Mouse (Mus musculus): ENCODE data around the gene Gjd3. TPM values are rescaled to one million over a fixed set of nuclear protein-coding genes. Genes with fewer than 3 reads are reported as not detected.

The Gjd3 gene
- polyA plus RNA-seq, 1 experiment from 2014 or later, result 2.2 TPM

- Histone ChIP-seq H3K4me2 (ENCODE audit: low read depth, low read length) (peak overlapping the region; percentile 99; the same call in 1 of the 2 replicates), H3K4me3 (ENCODE audit: low read depth, low read length) (no peak overlapping the region), H3K27me3 (ENCODE audit: control insufficient read depth, insufficient read depth, low read length) (no peaks in the 10 kb centered on the region), H3K36me3 (ENCODE audit: control insufficient read depth, insufficient read depth, low read length) (peaks cover 4% of the 10 kb centered on the region), H3K27ac (ENCODE audit: low read depth, low read length) (peak overlapping the region; percentile 84), H3K9me3 (ENCODE audit: control insufficient read depth, low read length) (no peaks in the 10 kb centered on the region), H3K9ac (replicated peaks; ENCODE audit: low read depth, low read length) (peak overlapping the region; percentile 32; the same call in 1 of the 2 replicates), H3K4me1 (ENCODE audit: control insufficient read depth, insufficient read depth, low read length) (peaks cover 99% of the 10 kb centered on the region)
- 20% methylated on average over 6 of the region's 9 CpGs for WGBS
- ATAC-seq (ENCODE audit: low read depth), result 0 out of 2 replicates have a peak, but pooled peaks have one; percentile 16
Observed at GRCm38 (mm10) chr11:98966499-98967141, 16.2 kb downstream of the Gjd3 start.

- Histone ChIP-seq H3K27me3 (ENCODE audit: control insufficient read depth, insufficient read depth, low read length) (no peaks in the 10 kb centered on the region), H3K4me2 (ENCODE audit: low read depth, low read length) (peak overlapping the region; percentile 99), H3K36me3 (ENCODE audit: control insufficient read depth, insufficient read depth, low read length) (no peaks in the 10 kb centered on the region), H3K27ac (ENCODE audit: low read depth, low read length) (peak overlapping the region; percentile 84), H3K9me3 (ENCODE audit: control insufficient read depth, low read length) (no peaks in the 10 kb centered on the region), H3K4me3 (ENCODE audit: low read depth, low read length) (peak overlapping the region; percentile 5; the same call in 1 of the 2 replicates), H3K4me1 (ENCODE audit: control insufficient read depth, insufficient read depth, low read length) (peaks cover 90% of the 10 kb centered on the region), H3K9ac (replicated peaks; ENCODE audit: low read depth, low read length) (peak overlapping the region; percentile 53)
- no peak for ATAC-seq (ENCODE audit: low read depth)
- 2% methylated on average over 11 of the region's 11 CpGs for WGBS
Observed at GRCm38 (mm10) chr11:98965416-98966077, 17.3 kb downstream of the Gjd3 start.

GRCm38 (mm10) chr11:98964616-98965415 lies 18.0 kb downstream of the Gjd3 start:
- 7% methylated on average over 15 of the region's 15 CpGs for WGBS

GRCm38 (mm10) chr11:98964201-98964615 lies 18.6 kb downstream of the Gjd3 start:
- no peak for ATAC-seq (ENCODE audit: low read depth)
- no peaks in the 10 kb centered on the region for H3K27me3 ChIP-seq (ENCODE audit: control insufficient read depth, insufficient read depth, low read length)
- H3K4me1 ChIP-seq (ENCODE audit: control insufficient read depth, insufficient read depth, low read length), result peaks cover 83% of the 10 kb centered on the region
- H3K4me3 ChIP-seq (ENCODE audit: low read depth, low read length), result peak overlapping the region; percentile 72
- peak overlapping the region; percentile 53; the same call in 1 of the 2 replicates for H3K9ac ChIP-seq (replicated peaks; ENCODE audit: low read depth, low read length)
- peak overlapping the region; percentile 99 for H3K4me2 ChIP-seq (ENCODE audit: low read depth, low read length)
- no peaks in the 10 kb centered on the region for H3K9me3 ChIP-seq (ENCODE audit: control insufficient read depth, low read length)
- no peaks in the 10 kb centered on the region for H3K36me3 ChIP-seq (ENCODE audit: control insufficient read depth, insufficient read depth, low read length)
- peak overlapping the region; percentile 84 for H3K27ac ChIP-seq (ENCODE audit: low read depth, low read length)
- WGBS, result 4% methylated on average over 6 of the region's 6 CpGs

More at GRCm38 (mm10) chr11:98964616-98965415, 18.0 kb downstream of the Gjd3 start:
- H3K27ac ChIP-seq (ENCODE audit: low read depth, low read length), result peak overlapping the region; percentile 84
- peaks cover 86% of the 10 kb centered on the region for H3K4me1 ChIP-seq (ENCODE audit: control insufficient read depth, insufficient read depth, low read length)
- H3K9ac ChIP-seq (replicated peaks; ENCODE audit: low read depth, low read length), result peak overlapping the region; percentile 53
- H3K4me3 ChIP-seq (ENCODE audit: low read depth, low read length), result peak overlapping the region; percentile 72
- ATAC-seq (ENCODE audit: low read depth), result no peak
- no peaks in the 10 kb centered on the region for H3K9me3 ChIP-seq (ENCODE audit: control insufficient read depth, low read length)
- peak overlapping the region; percentile 99 for H3K4me2 ChIP-seq (ENCODE audit: low read depth, low read length)
- H3K36me3 ChIP-seq (ENCODE audit: control insufficient read depth, insufficient read depth, low read length), result no peaks in the 10 kb centered on the region
- no peaks in the 10 kb centered on the region for H3K27me3 ChIP-seq (ENCODE audit: control insufficient read depth, insufficient read depth, low read length)

GRCm38 (mm10) chr11:98963191-98964021 lies 19.4 kb downstream of the Gjd3 start:
- ATAC-seq (ENCODE audit: low read depth), result peak; percentile 55
- Histone ChIP-seq H3K27me3 (ENCODE audit: control insufficient read depth, insufficient read depth, low read length) (no peaks in the 10 kb centered on the region), H3K4me3 (ENCODE audit: low read depth, low read length) (peak overlapping the region; percentile 72), H3K4me2 (ENCODE audit: low read depth, low read length) (peak overlapping the region; percentile 99), H3K36me3 (ENCODE audit: control insufficient read depth, insufficient read depth, low read length) (no peaks in the 10 kb centered on the region), H3K9me3 (ENCODE audit: control insufficient read depth, low read length) (no peaks in the 10 kb centered on the region), H3K4me1 (ENCODE audit: control insufficient read depth, insufficient read depth, low read length) (peaks cover 75% of the 10 kb centered on the region), H3K27ac (ENCODE audit: low read depth, low read length) (peak overlapping the region; percentile 84), H3K9ac (replicated peaks; ENCODE audit: low read depth, low read length) (peak overlapping the region; percentile 53)
- WGBS, result under 1% methylated on average over 32 of the region's 32 CpGs

GRCm38 (mm10) chr11:98962421-98963095 lies 20.3 kb downstream of the Gjd3 start:
- no peaks in the 10 kb centered on the region for H3K9me3 ChIP-seq (ENCODE audit: control insufficient read depth, low read length)
- H3K4me1 ChIP-seq (ENCODE audit: control insufficient read depth, insufficient read depth, low read length), result peaks cover 66% of the 10 kb centered on the region
- H3K4me2 ChIP-seq (ENCODE audit: low read depth, low read length), result peak overlapping the region; percentile 99
- no peaks in the 10 kb centered on the region for H3K27me3 ChIP-seq (ENCODE audit: control insufficient read depth, insufficient read depth, low read length)
- peak overlapping the region; percentile 53; the same call in 1 of the 2 replicates for H3K9ac ChIP-seq (replicated peaks; ENCODE audit: low read depth, low read length)
- peak overlapping the region; percentile 84 for H3K27ac ChIP-seq (ENCODE audit: low read depth, low read length)
- ATAC-seq (ENCODE audit: low read depth), result no peak
- WGBS, result 6% methylated on average over 12 of the region's 12 CpGs
- H3K4me3 ChIP-seq (ENCODE audit: low read depth, low read length), result peak overlapping the region; percentile 72
- H3K36me3 ChIP-seq (ENCODE audit: control insufficient read depth, insufficient read depth, low read length), result no peaks in the 10 kb centered on the region

- Histone ChIP-seq H3K4me2 (ENCODE audit: low read depth, low read length) (peak overlapping the region; percentile 99), H3K27me3 (ENCODE audit: control insufficient read depth, insufficient read depth, low read length) (no peaks in the 10 kb centered on the region), H3K36me3 (ENCODE audit: control insufficient read depth, insufficient read depth, low read length) (no peaks in the 10 kb centered on the region), H3K4me1 (ENCODE audit: control insufficient read depth, insufficient read depth, low read length) (peaks cover 58% of the 10 kb centered on the region), H3K27ac (ENCODE audit: low read depth, low read length) (peak overlapping the region; percentile 84), H3K9ac (replicated peaks; ENCODE audit: low read depth, low read length) (peak overlapping the region; percentile 71), H3K9me3 (ENCODE audit: control insufficient read depth, low read length) (no peaks in the 10 kb centered on the region), H3K4me3 (ENCODE audit: low read depth, low read length) (peak overlapping the region; percentile 72)
- ATAC-seq (ENCODE audit: low read depth), result no peak
- 4% methylated on average over 8 of the region's 8 CpGs for WGBS
Observed at GRCm38 (mm10) chr11:98961766-98962165, 21.1 kb downstream of the Gjd3 start.

Measured in neural tube, embryonic 14.5 days (tissue).